Mouse (Mus musculus): ENCODE data around the gene Cfap97d1.

GRCm38 (mm10) chr11:101979140-101979539, 4.9 kb upstream of the Cfap97d1 start:
- TF ChIP-seq CTCF (IDR thresholded peaks at IDR 0.05) (no peak), EP300 (IDR thresholded peaks at IDR 0.05) (no peak)
